Mouse (Mus musculus): ENCODE results near the gene Faim2.

DNA sequence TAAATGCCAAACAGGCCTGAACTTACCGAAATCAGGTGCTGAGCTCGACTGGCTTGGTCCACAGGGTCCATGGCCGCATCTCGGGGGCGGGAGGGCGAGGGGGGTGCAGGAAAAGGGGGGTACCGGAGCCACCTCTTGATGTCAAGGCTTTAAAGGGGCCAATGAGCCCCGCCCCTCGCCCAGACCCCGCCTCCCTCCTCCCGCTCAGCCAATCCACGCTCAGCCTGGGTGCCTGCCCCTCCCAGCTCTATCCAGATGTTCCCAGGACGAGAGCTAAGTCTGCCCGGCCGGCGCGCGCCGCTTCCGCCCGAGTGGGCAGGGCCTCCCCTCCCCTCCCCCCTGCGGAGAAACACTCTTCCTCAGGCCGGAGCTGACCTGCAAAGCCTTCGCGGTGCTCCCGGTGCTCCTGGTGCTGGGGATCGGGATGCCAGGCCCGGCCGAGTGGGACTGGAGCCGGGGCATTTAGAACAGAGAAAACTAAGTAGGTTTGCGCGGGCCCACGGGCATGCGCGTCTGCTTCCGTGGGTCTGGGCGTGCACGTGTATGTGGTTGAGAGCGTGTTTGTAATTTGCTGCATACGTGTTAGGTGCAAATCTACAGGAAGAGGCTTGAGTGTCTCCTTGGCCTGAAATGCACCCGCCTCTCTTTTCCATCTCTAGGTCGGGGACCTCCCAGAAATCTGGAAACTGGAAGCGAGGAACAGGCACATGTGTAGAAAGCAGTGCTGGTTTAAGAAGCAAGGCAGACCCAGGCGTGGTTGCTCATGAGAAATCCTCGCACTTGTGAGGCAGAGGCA is 70.2 kb downstream of the Faim2 start, which contains the start of gene Nckap5l:
- TF ChIP-seq UBTF (IDR thresholded peaks at IDR 0.05; ENCODE audit: low read depth, low read length) (no peak), ZKSCAN1 (IDR thresholded peaks at IDR 0.05; ENCODE audit: borderline replicate concordance, low read depth, low read length) (no peak), ETS1 (conservative IDR thresholded peaks at IDR 0.05; ENCODE audit: low read depth, low read length) (no peak; the same call in 1 of the 2 replicates)

Data from CH12.LX (cell line).